Mouse (Mus musculus): ENCODE results near the gene Mrps26. TPM values are rescaled to one million over a fixed set of nuclear protein-coding genes. Genes with fewer than 3 reads are reported as not detected.
"Not testable (repeated sequence)": the region's sequence is repeated elsewhere in the genome, so short reads cannot be mapped to it uniquely, and the experiment has no call there.

Gene Mrps26
- total RNA-seq, 2 experiments from 2014 or later = 38.6 to 47.7 TPM

GRCm38 (mm10) chr2:130569926-130570325 lies 6.4 kb downstream of the Mrps26 start:
- intact Hi-C loops (cut with DNase I) = no loop called here
- no peak for DNase-seq

- DNase-seq = no peak
- intact Hi-C loops (cut with DNase I) = no loop called here
These were observed 11.4 kb downstream of the Mrps26 start for GRCm38 (mm10) chr2:130574960-130575359.

GRCm38 (mm10) chr2:130575873-130576272 lies 12.3 kb downstream of the Mrps26 start, which contains the start of gene Oxt:
Gene Oxt (plus strand): TSS chr2:130576173.
- intact Hi-C loops (cut with DNase I) = no loop called here
- no peak for DNase-seq

GRCm38 (mm10) chr2:130576564-130576963 lies 13.0 kb downstream of the Mrps26 start:
- DNase-seq; intact Hi-C loops (cut with DNase I): not testable (repeated sequence)

- intact Hi-C loops (cut with DNase I) = no loop called here
- no peak for DNase-seq
These were observed 13.5 kb downstream of the Mrps26 start for GRCm38 (mm10) chr2:130577021-130577420.

GRCm38 (mm10) chr2:130577632-130578031 lies 14.1 kb downstream of the Mrps26 start:
- intact Hi-C loops (cut with DNase I) = no loop called here
- peak in 1 of 2 experiments; percentile 30 for DNase-seq

GRCm38 (mm10) chr2:130578148-130578547 lies 14.6 kb downstream of the Mrps26 start:
- peak; percentile 34 to 54 for DNase-seq
- intact Hi-C loops (cut with DNase I) = no loop called here

- intact Hi-C loops (cut with DNase I) = no loop called here
- no peak for DNase-seq
These were observed 16.2 kb downstream of the Mrps26 start for GRCm38 (mm10) chr2:130579791-130580190.

- intact Hi-C loops (cut with DNase I) = no loop called here
- DNase-seq = no peak
These were observed 17.7 kb downstream of the Mrps26 start for GRCm38 (mm10) chr2:130581201-130581600.

- DNase-seq = no peak
- intact Hi-C loops (cut with DNase I) = no loop called here
These were observed 19.0 kb downstream of the Mrps26 start, which contains the start of gene Avp for GRCm38 (mm10) chr2:130582552-130582951. Gene Avp (minus strand): TSS chr2:130582554.

GRCm38 (mm10) chr2:130583902-130584560 lies 20.5 kb downstream of the Mrps26 start:
- no peak for DNase-seq
- intact Hi-C loops (cut with DNase I) = no loop called here

GRCm38 (mm10) chr2:130586016-130586415 lies 22.5 kb downstream of the Mrps26 start:
- DNase-seq = no peak
- intact Hi-C loops (cut with DNase I) = no loop called here

GRCm38 (mm10) chr2:130588373-130588772 lies 24.8 kb downstream of the Mrps26 start:
- intact Hi-C loops (cut with DNase I) = no loop called here
- DNase-seq = no peak

GRCm38 (mm10) chr2:130589157-130589556 lies 25.6 kb downstream of the Mrps26 start:
- intact Hi-C loops (cut with DNase I) = no loop called here
- no peak for DNase-seq

- DNase-seq = no peak
- intact Hi-C loops (cut with DNase I) = no loop called here
These were observed 26.2 kb downstream of the Mrps26 start for GRCm38 (mm10) chr2:130589761-130590160.

- intact Hi-C loops (cut with DNase I) = no loop called here
- no peak for DNase-seq
These were observed 27.5 kb downstream of the Mrps26 start for GRCm38 (mm10) chr2:130591016-130591415.

GRCm38 (mm10) chr2:130595596-130595995 lies 32.1 kb downstream of the Mrps26 start:
- DNase-seq = no peak
- intact Hi-C loops (cut with DNase I) = loop anchor here (5.0 kb wide), 1 partner anchor 33 kb away; the partner anchor contains the start of gene Mrps26

- intact Hi-C loops (cut with DNase I) = loop anchor here (5.0 kb wide), 1 partner anchor 35 kb away; the partner anchor contains the start of gene Mrps26
- no peak for DNase-seq
These were observed 34.1 kb downstream of the Mrps26 start for GRCm38 (mm10) chr2:130597601-130598010.

- intact Hi-C loops (cut with DNase I) = loop anchor here (5.0 kb wide), 1 partner anchor 36 kb away; the partner anchor contains the start of gene Mrps26
- no peak for DNase-seq
These were observed 34.9 kb downstream of the Mrps26 start for GRCm38 (mm10) chr2:130598399-130598798.

- intact Hi-C loops (cut with DNase I) = no loop called here
- no peak for DNase-seq
These were observed 38.7 kb downstream of the Mrps26 start for GRCm38 (mm10) chr2:130602195-130602594.

- no peak for DNase-seq
- intact Hi-C loops (cut with DNase I) = loop anchor here (5.0 kb wide), 1 partner anchor 154 kb away; no protein-coding TSS in a partner anchor
These were observed 49.5 kb downstream of the Mrps26 start for GRCm38 (mm10) chr2:130613091-130613490.
